Mouse (Mus musculus) heart, adult 2 months (tissue): ENCODE data around the gene Tmem165. TPM values are rescaled to one million over a fixed set of nuclear protein-coding genes. Genes with fewer than 3 reads are reported as not detected.
A peak's percentile ranks its signal among the peaks of the same experiment; 100 is the strongest.

Source experiments
- DNase-seq, 2 experiments: peaks; one replicate each; pipeline ENCODE4 v3.0.0; 2021
- H3K27ac ChIP-seq: fragments of 200-600 bp; 2 replicates; pipeline ENCODE4 v1.8.1; 2022
- H3K27me3 ChIP-seq: fragments of 200-500 bp; 2 replicates; pipeline ENCODE4 v1.6.1; 2012; ENCODE audit warnings: mild to moderate bottlenecking, low read length, inconsistent platforms, mixed read lengths; ENCODE audit not compliant: control insufficient read depth, insufficient read depth
- H3K36me3 ChIP-seq: fragments of 200-500 bp; 2 replicates; pipeline ENCODE4 v1.6.1; 2012; ENCODE audit warnings: low read length, inconsistent platforms; ENCODE audit not compliant: control insufficient read depth, insufficient read depth
- H3K4me1 ChIP-seq: fragments of 200-500 bp; 2 replicates; pipeline ENCODE4 v1.6.1; 2011; ENCODE audit warnings: low read length; ENCODE audit not compliant: control insufficient read depth, insufficient read depth
- H3K4me3 ChIP-seq: fragments of 200-600 bp; 2 replicates; pipeline ENCODE4 v1.8.1; 2022
- H3K79me2 ChIP-seq: fragments of 200-500 bp; replicated peaks from 2 replicates; pipeline ENCODE4 v1.6.1; 2012; ENCODE audit warnings: mild to moderate bottlenecking, inconsistent platforms, low read length, moderate library complexity, mixed read lengths; ENCODE audit not compliant: control insufficient read depth, insufficient read depth
- H3K9ac ChIP-seq: fragments of 200-500 bp; 2 replicates; pipeline ENCODE4 v1.6.1; 2012; ENCODE audit warnings: low read depth, mild to moderate bottlenecking, control low read depth, inconsistent platforms, low read length, mixed read lengths
- CTCF ChIP-seq: fragments of 200-600 bp; IDR thresholded peaks from 2 replicates; pipeline ENCODE4 v1.8.1; 2022; ENCODE audit warnings: antibody characterized with exemption, mild to moderate bottlenecking, moderate library complexity
- EP300 ChIP-seq: fragments of 200-500 bp; IDR thresholded peaks from 2 replicates; pipeline ENCODE4 v1.6.1; 2011; ENCODE audit warnings: low read depth, low read length, control low read depth; ENCODE audit not compliant: insufficient read depth
- POLR2A ChIP-seq: fragments of 200-500 bp; IDR thresholded peaks from 2 replicates; pipeline ENCODE4 v1.6.1; 2011; ENCODE audit warnings: mild to moderate bottlenecking, low read depth, low read length, control low read depth; ENCODE audit not compliant: insufficient read depth
- WGBS: fragments of 180-500 bp; shearing (Covaris S2); methylation state at CpG from one replicate; pipeline ENCODE4 v1.1.7; 2018; 5-methylcytosine and 5-hydroxymethylcytosine counted together
- intact Hi-C: fragments of 180-260 bp; cut with DNase I; formaldehyde crosslinking; loops from one replicate; pipeline ENCODE4 v1.15.1; 2025
- polyA plus RNA-seq: library from polyadenylated mRNA; depleted of rRNA; stranded (reverse); fragments of >200 nt; gene quantifications from 2 replicates; pipeline ENCODE4 v1.2.3, GENCODE M21; 2012
- total RNA-seq, 2 experiments: library from RNA; stranded (reverse); gene quantifications; 2 replicates each; pipeline ENCODE4 v1.2.3; 2021

The Tmem165 gene
- total and polyA plus RNA-seq, 3 experiments, result 17.9 to 21.5 (median 19.0) TPM

DNA sequence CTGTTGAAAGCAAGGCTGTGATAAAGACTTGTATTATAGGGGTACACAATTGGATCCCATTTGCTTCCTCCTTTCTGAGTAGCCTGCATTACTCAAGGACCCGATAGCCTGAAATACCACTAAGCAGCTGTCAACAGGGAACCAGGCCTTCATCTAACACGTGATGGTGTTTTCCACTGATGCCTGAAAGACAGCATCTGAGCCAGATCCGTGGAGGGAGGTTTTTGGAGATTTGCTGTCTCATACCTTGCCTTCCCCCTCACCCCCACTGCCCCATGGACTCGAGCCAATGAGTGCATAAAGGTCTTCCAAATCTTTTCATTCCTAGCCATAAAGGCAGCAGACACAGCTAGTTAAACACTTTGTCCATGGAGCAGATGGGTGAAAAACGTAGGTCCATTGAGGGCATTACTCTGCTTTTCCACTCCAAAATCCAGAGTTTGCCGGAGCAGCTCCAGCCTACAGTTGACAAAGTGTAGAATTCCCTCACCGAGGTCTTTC is 44.5 kb upstream of the Tmem165 start:
- 41% methylated on average over 7 of the region's 7 CpGs for WGBS
- Histone ChIP-seq H3K4me3 (no peak overlapping the region), H3K79me2 (no peaks in the 10 kb centered on the region), H3K27me3 (no peaks in the 10 kb centered on the region), H3K4me1 (peaks cover 8% of the 10 kb centered on the region), H3K36me3 (no peaks in the 10 kb centered on the region), H3K27ac (peak overlapping the region; percentile 100), H3K9ac (no peak overlapping the region)
- no peak for TF ChIP-seq CTCF
- TF ChIP-seq EP300, result no peak
- TF ChIP-seq POLR2A, result no peak
- DNase-seq, result peak; percentile 37 to 43
- intact Hi-C loops, result loop anchor here (2.0 kb wide), 1 partner anchor 44 kb away; the partner anchor contains the start of gene Tmem165

DNA sequence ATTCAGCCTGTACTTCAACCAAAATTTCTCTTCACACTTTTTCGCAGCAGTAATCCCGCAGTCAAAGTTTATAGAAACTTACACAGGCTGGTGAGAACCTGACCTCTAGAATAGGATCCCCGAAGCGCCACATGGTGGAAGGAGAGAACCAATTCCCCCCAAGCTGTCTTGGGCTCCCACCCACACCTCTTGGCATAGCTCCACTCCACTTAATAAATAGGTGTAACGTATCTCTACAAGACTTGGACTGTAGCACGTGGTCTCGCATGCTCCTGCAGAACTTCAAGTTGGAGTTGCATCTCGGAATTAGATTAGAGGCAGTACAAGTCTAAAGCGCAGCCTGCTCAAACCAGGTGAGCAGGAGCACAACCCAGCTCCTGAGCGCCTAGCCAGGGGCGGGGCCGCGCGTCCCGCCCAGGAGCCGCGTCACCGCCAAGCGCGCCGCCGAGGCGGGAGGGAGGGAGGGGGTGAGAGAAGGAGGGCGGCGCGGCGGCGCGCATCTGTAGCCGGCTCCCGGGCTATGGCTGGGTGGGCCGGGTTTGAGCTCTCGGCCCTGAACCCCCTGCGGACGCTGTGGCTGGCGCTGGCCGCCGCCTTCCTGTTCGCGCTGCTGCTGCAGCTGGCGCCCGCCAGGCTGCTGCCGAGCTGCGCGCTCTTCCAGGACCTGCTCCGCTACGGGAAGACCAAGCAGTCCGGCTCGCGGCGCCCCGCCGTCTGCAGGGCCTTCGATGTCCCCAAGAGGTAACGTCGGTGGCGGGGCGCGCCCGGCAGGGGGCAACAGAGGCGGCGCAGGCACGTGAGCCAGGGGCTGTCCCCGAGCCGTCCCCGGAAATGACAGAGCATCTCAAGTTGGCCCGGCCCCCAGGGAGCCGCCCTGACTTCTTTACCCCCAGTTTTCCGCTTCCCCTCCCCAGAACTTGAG is 43.6 kb upstream of the Tmem165 start, which contains the start of gene Srd5a3:
TSS of gene Srd5a3 (plus strand) at position 464 of the 922 bp plus-strand sequence.
- no peaks in the 10 kb centered on the region for H3K36me3 ChIP-seq
- no peaks in the 10 kb centered on the region for H3K79me2 ChIP-seq
- 2% methylated on average over 69 of the region's 69 CpGs for WGBS
- peaks cover 8% of the 10 kb centered on the region for H3K4me1 ChIP-seq
- no peaks in the 10 kb centered on the region for H3K27me3 ChIP-seq
- H3K27ac ChIP-seq, result peak within 1 kb of the TSS; percentile 100
- intact Hi-C loops, result loop anchor here (2.0 to 10.0 kb wide), 4 partner anchors 43 to 387 kb away; partner anchors contain the start of genes Clock, Exoc1 and Tmem165
- TF ChIP-seq POLR2A, result peak; percentile 73
- peak; percentile 99 for TF ChIP-seq CTCF
- no peak; the same call in 1 of the 2 replicates for TF ChIP-seq EP300
- H3K9ac ChIP-seq, result peak within 1 kb of the TSS; percentile 96
- peak within 1 kb of the TSS; percentile 78 for H3K4me3 ChIP-seq
- DNase-seq, result peak; percentile 97 to 98

DNA sequence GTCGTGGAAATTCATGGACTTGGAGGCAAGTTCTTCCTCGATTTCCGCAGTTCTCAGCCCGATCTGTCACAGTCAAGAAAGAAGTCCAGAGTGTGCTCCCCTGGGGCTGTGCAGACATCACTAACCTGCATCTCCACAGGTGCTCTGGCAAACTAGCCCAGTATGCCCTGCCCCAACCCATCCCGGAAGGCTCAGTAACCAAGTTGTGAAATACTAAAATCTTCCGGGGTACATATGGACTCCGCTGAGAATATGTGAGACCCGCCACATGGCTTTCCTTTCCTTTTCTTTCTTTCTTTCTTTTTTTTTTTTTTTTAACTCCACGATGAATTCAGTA is 43.0 kb upstream of the Tmem165 start:
- Histone ChIP-seq H3K27ac (peak overlapping the region; percentile 100), H3K79me2 (no peaks in the 10 kb centered on the region), H3K4me3 (peak overlapping the region; percentile 78), H3K27me3 (no peaks in the 10 kb centered on the region), H3K9ac (peak overlapping the region; percentile 96), H3K36me3 (no peaks in the 10 kb centered on the region), H3K4me1 (peaks cover 8% of the 10 kb centered on the region)
- intact Hi-C loops, result loop anchor here (2.0 to 10.0 kb wide), 3 partner anchors 164 to 387 kb away; partner anchors contain the start of genes Clock and Exoc1
- 2% methylated on average over 9 of the region's 9 CpGs for WGBS
- no peak for DNase-seq
- TF ChIP-seq CTCF (no peak), POLR2A (peak; percentile 52; the same call in 1 of the 2 replicates)

DNA sequence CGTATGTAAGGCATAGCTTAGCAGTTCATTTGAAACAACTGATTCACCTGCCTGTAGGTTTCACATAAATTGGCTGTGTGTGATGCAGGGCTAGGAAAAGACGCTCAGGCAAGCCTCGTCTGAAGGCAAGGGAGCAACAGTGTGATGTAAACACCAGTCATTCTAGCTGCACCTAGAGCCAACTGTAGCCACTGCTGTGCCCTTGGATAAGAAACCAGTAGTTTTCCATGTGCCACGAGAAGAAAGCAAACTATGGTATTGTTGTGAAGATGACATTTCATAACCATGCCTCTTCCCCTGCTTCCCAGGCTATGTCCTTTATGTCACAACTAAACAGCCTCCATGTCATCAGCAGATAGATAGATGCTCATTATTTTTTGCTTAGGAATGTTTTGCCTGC is 40.3 kb upstream of the Tmem165 start:
- Histone ChIP-seq H3K4me1 (peaks cover 8% of the 10 kb centered on the region), H3K36me3 (no peaks in the 10 kb centered on the region), H3K27ac (no peak overlapping the region), H3K79me2 (no peaks in the 10 kb centered on the region), H3K9ac (no peak overlapping the region), H3K27me3 (no peaks in the 10 kb centered on the region), H3K4me3 (no peak overlapping the region)
- 89% methylated on average over 4 of the region's 4 CpGs for WGBS
- intact Hi-C loops, result loop anchor here (5.0 to 10.0 kb wide), 2 partner anchors 271 to 384 kb away; partner anchors contain the start of gene Exoc1
- no peak for DNase-seq
- TF ChIP-seq CTCF, result no peak
- no peak for TF ChIP-seq POLR2A
- TF ChIP-seq EP300, result no peak

DNA sequence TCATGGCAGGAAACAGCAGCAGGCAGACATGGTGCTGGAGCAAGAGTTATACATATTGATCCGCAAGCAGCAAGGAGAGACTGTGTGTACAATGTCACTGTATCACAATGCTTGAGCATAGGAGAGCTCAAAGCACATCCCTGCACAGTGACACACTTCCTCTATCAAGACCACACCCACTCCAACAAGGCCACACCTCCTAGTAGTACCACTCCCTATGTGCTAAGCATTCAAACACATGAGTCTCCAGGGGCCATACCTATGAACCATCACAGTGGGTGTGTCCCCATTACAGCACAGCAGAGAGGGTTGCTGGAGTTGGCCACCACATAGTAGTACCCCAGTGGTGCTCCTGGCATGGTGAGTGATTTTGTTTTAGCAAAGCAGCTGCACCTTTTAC is 37.3 kb upstream of the Tmem165 start:
- Histone ChIP-seq H3K27me3 (no peaks in the 10 kb centered on the region), H3K4me3 (no peak overlapping the region), H3K4me1 (peaks cover 1% of the 10 kb centered on the region), H3K36me3 (no peaks in the 10 kb centered on the region), H3K9ac (no peak overlapping the region), H3K79me2 (no peaks in the 10 kb centered on the region), H3K27ac (no peak overlapping the region)
- intact Hi-C loops, result loop anchor here (10.0 kb wide), 1 partner anchor 268 kb away; no protein-coding TSS in a partner anchor
- TF ChIP-seq CTCF (no peak), POLR2A (no peak), EP300 (no peak)
- WGBS, result 100% methylated on average over 1 of the region's 1 CpGs
- no peak for DNase-seq
